Mouse (Mus musculus) spleen, adult 12 weeks (tissue): ENCODE results near the gene Sugct.
"Not testable (repeated sequence)": the region's sequence is repeated elsewhere in the genome, so short reads cannot be mapped to it uniquely, and the experiment has no call there.

ENCODE experiments used
- DNase-seq: peaks from one replicate; pipeline ENCODE4 v3.0.0; 2022; ENCODE audit warnings: low spot score

Gene Sugct

DNA sequence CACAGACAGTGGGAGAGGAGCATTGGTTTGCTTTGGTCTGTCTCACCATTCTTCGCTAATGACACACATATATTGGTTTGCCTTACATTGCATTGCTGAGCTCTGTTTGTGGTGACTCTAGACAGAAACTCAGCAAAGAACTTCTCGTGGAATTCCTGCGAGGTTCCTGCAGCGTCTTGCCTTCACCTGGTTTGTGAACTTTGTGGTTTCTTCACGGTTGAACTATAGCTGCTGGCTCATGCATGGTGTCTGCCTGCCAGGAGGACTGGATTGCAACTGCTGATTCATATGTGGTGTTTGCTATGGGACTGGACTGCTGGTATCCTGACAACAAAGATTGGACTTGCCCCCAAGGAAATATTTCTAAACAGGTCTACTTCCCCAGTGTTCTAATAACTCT, 91.6 kb downstream of the Sugct start:
- no peak for DNase-seq

DNA sequence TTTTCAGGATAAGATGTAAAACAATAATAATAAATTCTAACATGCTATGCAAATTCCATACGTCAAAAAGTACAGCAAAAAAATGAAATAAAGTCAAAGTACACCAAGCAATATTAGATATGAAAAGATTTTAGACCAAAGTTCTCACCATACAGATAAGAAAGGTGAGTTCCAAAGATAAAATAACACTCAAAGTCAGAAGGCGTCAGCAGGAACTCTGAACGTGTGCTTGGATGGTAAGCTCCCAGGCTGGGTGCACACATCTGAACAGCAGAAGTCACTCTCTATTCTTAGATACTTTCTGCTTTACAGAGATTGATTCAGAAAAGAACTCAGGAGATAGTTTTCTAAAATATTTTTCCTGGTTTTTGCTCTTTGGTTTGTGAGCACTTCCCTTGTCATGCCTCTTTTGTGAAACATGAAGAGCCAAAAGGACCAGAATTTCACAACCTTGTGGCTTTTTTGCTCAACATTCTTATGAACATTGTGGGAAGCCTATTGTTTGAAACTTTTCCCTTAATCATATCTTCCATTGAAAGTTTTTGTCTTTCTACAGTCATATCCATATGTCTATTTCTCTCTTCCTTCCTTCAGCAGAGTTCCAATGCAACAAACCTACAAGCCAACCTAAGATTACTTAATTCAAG, 110.0 kb downstream of the Sugct start:
- no peak for DNase-seq

DNA sequence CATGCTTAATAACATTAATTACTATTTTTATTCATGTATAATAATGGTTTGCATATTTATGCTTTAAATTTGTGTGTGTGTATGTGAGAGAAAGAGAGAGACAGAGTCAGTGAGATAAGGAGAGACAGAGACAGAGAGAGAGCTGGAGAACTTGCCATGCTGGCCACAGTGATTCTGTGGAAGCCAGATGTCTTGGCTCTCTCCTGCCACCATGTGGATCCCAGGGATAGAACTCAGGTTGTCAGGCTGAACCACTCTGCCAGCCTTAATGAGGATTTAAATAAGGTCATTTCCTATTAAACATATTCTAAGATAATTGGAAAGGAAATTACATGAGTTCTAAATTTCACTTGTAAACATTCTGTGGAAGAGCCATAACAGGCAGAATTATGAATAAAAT, 110.5 kb downstream of the Sugct start:
- DNase-seq: no peak

DNA sequence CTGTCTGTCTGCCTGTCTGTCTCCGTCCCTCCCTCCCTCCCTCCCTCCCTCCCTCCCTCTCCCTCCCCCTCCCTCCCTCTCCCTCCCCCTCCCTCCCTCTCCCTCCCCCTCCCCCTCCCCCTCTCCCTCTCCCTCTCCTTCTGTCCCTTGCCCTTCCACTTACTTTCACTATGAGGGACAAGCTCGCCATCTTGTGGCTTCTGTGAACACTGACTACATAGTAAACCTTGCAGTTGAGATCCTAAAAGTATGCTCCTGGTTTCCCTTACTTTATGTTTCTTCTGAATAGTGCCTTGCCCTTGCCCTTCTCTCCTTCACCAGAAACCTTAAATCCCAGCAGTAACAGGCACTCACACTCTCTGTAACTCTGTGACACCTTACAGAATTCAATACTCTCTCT, 113.7 kb downstream of the Sugct start:
- DNase-seq: no peak

DNA sequence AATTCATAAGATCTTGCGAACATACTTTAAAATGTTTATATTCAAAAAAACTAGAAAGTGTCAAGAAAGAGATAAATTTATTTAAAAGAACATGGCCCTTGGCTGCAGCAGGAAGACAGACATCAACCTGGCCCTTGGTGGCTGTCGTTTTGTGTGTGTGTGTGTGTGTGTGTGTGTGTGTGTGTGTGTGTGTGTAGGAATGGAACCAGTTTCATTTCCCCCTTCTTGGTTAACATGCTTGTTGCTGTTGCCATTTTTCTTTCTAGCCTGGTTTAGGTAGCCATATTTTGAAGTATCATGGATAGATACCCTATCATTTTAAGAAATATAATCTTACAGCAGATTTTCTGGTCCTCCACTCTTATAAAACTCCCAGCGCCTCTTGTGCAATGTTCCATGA, 136.0 kb downstream of the Sugct start:
- DNase-seq: no peak

DNA sequence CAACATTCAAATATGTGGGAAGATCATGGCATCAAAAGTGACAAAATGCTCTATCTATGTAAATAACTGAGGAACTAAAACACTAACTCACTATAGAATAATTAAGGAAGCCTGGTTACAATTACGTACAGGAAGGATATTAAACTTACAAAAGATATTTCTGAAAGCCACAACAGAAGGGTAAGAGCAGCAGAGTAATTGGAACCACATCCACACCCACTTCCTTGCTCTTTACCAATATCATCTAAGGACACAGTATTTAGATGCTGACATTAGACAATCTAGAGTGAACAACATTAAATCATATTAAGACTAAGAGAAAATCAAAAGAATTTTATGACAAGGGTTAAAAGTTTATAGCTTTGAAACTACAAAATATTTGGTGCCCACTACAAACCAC, 159.0 kb downstream of the Sugct start:
- DNase-seq: no peak

DNA sequence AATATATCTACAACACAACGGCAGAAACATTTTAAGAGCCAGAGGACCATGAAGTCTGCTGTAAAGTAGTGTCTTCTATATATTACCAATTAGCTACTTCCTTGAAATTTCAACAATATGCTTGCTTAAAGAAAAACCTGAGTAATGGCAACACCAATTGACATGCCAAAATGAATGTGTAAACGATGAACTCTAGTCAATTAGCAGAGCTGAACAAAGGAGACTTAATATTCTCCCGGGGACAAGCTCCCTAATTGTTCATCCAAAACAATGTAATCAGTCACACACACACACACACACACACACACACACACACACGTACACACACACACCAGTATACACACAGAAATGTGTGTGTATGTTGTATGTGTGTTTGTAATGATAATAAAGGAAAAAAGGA, 160.5 kb downstream of the Sugct start:
- no peak for DNase-seq

DNA sequence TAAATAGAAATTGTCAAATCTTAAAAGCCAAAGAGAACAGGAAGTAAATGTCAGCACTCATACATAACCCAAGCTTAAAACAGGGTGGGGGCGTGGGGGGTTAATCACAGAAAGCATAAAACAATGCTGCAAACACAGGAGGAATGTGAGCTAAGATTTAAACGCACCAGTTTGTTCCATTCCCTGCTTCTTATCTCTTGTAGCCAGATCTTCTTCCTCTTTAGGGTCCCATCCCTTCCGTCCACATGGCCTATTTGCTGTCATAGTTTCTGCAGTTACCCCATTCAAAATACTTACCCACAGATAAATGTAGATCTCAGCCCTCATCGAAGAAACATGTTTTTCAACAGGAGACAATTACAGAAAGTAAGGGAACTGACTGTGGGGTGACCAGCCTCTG, 160.9 kb downstream of the Sugct start:
- no peak for DNase-seq

DNA sequence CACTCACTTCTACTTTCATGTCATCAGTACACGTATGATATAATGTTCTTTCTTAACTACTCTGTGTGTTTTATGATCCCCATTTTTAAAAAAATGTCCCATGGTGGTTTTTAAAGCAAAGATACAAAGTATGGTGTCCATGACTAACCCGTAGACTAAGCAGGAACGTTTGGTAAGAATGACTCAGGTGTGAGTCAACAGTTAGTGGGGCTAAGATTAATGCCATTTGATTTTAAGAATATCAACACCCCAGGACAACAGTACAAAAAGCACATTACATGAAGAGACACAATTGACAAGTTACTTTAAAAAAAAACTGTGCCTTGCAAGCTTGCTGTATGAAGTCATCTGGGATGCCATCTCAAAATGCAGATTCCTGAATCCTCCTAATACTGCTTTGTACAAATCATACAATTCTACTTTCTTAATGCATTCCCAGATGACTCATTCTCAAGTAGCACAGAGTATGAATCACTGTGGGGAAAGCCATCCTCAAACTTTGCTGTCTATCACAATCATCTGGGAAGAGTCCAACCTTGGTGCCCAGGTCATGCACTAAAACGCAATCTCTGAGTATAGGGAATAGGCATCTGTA, 184.1 kb downstream of the Sugct start:
- DNase-seq: no peak

DNA sequence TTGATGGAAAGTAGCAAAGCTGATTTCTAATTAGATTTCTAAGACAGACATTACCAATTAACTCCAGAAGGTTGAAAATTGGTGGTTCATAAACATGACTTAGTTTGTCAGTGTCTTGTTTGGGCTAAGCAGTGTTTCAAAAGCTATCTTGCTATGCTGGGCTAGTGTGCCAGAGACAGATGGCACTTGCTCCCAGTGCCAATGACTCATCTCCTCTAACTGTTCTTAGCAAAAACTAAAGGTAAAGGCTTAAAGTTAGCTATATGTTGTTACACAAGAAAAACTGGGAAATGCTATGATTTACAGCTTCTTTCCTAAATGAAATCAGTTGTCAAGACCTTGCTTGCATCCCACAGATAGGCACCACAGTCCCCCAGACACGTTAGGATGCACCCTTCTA, 200.4 kb downstream of the Sugct start:
- DNase-seq: no peak

DNA sequence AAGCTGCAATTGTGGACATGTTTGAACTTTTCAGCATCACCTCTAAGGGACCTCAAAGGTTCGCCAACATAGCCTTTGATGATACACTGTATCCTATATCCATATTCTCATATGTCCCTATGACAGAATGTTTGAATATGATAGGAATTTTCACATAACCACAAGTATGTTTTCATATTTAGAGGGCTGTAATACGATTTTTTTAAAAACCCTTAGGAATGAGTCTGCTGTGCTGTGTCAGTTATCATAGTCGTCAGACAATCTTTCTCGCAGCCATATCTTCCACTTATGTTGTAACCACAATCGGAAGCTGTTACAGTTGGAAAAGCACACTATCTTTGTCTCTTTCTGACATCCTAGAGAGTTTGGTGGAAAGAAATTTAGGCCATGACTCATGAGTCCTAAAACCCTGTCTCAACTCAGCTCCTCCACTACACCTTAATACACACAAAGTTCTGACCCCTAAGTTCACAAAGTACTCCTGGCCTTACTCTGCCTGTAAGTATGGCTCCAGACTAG, 201.2 kb downstream of the Sugct start:
- DNase-seq: no peak

DNA sequence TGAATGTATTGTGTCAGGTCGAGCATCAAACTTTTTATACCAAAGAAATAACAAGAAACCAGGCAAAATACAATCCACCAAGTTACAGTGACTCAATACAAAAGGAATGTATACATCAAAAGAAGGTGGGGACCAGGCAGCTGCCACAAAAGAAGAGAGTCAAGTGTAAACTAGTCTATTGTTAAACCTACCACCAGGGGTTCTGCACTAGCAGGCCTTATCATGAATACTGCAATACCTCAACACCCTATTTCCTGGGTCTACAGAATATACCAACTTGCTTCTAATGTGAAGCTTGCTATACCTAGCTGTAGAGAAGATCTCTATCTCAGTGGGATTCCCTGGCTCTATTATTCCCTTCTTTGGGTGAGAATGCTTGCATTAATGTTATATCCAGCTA, 237.4 kb downstream of the Sugct start:
- not testable (repeated sequence) for DNase-seq

DNA sequence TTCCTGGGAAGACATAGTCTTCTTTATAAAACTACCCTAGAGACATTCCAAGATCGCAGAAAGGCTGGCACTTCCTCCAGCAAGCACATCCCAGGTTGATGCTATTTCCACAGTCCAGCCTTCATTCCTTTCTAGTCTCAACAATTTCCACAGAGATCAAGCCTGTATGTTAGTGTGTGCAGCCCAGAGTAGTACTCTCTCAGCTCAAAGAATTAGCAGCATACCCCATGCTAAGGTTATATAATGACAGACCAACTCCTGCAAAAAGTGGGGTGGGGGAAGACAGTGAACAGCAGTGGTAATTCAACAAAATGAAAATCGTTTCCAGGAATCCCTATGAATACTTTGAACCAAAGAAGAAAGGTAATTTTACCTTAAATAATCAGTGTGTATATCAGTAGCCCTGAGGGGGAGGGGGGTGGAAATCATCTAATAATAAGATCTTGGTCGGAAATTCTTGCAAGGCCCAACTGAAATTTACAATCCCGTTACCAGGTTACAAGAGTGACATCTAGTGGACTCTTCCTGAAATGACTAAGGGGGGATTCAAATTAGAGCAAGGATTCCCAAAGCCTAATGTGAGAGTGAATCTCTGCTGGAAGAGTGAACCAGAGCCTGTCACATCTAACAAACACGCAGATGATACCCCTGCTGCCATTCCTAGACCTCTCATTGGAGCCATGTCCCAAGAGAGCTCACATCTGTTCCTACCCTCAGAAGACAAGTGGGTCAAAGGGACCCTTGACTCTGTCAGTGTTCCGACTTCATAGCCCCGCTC, 263.0 kb downstream of the Sugct start:
- DNase-seq: no peak

DNA sequence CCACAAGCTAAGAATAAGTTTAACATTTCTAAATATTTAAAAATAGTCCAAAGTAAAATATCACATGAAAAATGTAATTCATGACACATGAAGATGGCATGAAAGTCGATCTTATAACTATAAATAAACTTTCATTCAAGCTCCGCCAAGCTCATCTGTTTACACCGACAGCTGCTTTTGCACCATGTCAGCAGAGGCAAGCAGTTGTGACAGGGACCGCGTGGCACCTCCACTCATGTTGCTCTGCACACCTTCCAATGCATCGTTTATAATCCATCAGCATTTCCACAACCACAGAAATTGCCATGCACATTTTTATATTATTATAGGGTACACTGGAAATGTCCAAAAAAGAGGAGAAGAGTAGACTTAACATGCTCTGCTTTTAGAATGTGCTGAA, 273.5 kb downstream of the Sugct start:
- no peak for DNase-seq

DNA sequence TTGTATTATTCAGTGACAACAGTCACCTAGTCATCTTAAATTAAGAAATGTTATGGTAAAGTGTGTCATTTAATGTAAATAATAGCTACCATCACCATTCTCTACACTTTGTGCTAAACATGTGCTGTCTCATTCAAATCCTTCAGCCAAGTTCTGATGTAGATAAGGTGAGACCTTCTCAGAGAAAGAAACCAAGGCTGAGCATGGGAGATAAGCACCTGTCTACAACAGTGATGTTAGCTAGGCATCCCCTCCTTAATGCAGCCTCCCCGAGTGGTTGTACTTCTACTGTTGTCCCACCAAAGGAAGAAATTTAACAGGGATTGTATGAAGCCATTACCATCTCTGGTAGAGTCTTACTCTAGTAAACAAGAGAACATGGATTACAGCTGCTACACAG, 274.8 kb downstream of the Sugct start:
- DNase-seq: no peak

DNA sequence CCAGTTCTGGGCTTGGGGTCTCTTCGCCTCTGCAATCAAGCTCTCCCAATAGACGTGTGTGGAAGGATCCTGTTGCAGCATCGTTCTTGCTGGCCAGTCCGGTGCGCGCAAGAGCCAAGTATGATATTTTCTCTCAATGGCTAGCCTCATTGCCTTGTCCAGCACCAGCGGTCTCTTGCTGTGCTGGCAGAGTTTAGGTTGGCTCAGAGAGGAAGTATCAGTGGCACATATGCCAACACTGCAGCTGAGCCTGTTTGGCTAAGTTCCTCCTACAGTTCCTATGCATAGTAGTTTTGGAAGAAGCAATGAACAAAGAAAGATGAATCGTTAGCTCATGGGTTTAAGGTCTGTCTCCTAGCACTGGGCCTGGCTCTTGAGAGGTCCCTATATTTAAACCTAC, 352.5 kb downstream of the Sugct start:
- DNase-seq: no peak

DNA sequence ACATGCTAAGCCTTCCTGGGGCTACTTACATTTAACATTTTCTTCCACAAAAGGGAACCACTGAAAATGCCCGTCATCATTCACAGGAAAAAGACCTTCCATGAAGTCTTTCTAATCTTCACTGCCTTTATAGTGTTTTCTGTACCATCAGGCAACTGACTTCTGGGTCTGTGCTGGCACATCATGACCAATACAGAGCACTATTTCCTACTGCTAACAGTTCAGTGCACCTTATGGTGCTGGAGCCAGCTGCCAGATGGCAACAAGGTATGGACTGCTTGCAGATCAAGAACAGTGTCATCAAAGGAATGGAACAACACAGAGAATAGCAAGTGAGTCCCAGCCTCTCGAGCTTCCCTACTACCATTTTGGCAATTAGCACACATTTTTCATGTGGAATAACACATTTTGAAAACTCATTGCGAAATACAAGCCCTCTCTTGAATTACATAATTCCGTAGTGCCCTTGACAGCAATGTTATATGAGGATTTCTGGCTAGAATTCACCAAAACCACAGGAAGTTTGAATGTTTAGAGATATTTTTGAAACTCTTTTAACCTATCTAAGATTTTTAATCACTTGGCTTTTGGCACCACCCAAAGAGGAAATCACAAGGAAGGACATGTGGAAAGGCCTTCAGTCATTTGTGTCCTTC, 359.3 kb downstream of the Sugct start:
- no peak for DNase-seq

DNA sequence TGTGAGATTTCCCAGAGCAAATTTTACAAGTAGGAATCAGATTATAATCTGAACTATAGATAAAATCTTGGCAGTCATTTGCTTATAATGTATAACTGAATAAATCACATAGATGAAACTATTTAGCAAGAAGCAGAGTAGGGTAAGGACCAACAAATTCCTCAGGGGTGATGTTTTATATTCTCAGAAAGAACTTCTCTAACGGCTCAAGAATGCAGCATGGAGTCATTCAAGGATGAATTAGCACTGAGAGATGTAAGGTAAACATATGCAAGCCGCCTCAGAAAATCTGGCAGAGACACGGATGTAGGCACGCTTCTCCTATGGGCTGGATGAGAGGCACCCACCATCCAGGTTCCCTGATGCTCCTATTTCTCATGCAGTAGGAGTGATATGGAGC, 368.5 kb downstream of the Sugct start:
- DNase-seq: no peak

DNA sequence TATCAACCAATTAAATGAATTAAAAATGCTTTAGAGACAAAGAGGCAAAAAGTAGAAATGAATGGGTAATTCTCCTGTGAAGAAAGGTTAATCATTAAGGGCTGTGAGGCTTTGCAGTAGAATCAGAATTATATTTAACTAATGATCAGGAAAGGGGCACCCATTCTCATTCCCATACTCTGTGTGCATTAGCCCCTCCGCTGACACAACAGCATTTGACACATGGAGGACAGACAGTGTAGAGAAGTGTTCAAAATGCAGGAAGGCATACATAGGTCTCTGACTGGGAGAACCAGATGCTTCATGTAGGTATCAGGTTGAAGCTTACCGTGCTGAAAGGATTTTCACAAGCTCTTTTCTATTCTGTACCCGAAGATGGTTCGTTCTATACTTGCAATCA, 393.8 kb downstream of the Sugct start:
- no peak for DNase-seq

DNA sequence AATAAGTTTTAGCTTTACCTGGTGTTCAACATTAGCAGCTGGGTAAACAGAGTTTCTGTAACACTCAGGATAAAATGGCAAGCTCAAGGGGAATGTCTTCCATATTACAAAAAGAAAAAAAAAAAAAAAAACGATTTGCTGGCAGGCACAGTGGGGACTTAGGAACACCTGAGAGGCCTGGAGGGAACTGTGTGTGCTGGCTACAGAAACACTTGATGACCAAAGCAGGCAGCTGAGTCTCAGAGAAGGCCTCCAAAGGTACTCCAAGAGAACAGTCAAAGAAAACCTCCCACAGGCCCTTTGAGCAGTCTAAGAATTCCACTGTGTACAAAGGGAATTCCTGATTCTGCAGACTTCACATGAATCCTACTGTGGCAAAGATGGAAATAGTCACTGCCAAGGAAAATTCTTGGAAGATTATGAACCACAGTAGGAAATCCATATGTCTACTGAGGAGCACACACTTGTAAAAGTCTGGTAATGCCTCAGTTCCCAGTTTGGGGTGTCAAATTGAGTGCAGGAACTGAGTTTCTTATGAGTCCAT, 397.8 kb downstream of the Sugct start:
- DNase-seq: no peak

DNA sequence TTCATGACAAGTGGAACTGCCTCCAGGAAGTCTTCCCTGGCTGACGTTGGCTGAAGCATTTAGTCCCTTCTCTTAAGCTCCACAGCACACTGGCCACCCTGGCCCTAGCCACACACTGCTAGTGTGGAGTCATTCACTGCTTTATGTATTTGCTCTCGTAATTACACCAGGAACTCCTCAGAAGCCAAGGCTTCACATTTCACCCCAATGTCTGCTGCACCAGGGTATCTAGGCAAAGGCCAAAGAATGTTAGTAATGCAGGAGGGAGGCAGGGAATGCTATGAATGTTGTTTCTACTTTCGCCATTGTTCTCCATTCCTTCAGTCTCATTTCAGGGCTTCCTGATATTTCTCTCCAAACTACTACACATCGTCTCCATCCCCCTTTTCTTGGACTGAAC, 398.4 kb downstream of the Sugct start:
- no peak for DNase-seq

DNA sequence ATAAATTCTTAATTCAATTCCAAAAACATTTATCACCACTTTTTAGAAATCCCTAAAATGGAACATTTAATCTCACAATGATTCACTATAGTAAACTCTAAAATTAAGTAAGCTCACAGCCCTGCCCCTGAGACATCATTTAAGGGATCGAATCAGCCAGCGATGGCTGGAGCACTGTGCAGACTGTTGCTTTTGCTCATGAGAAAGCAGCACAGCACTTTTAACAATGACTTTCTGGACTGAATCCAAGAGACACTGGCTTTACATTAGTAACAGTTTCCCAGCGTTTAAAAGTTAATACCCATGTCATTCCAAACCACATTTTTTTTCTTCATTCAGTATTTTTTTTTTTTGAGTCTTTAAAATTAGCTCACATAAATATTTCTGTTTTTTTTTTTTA, 398.9 kb downstream of the Sugct start:
- DNase-seq: no peak

DNA sequence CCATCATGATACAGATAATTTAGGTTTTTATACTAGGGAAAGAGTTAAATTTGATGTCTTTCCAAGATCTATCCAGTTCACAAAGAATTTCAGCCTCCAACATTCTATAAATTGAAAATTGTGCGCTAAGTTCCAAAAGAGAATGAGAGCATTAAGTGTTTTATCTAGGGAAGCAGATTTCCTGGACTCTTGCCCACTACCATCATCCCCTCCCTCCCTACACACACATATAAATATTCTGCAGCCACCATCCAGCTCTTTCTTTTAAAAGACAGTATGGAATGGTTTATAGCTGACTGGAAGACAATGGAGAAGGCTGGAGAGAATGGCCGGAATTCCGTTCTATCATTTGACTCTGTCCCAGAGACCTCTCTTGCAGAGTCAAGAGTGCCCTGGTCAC, 404.3 kb downstream of the Sugct start:
- no peak for DNase-seq
